Mouse (Mus musculus) limb, embryonic 14.5 days (tissue): ENCODE data around the gene Dusp6. TPM values are rescaled to one million over a fixed set of nuclear protein-coding genes. Genes with fewer than 3 reads are reported as not detected.

Source experiments
- ATAC-seq: fragments of 200-750 bp; cut with Nextera tagmentation; 2 replicates; pipeline ENCODE4 v1.8.0; 2017; ENCODE audit warnings: low read depth, moderate number of reproducible peaks, moderate TSS enrichment; ENCODE audit not compliant: low FRiP score
- DNase-seq: peaks from one replicate; pipeline ENCODE4 v3.0.0-alpha.2; 2015; ENCODE audit warnings: low spot score
- H3K27ac ChIP-seq: fragments of 300-500 bp; sonication (generic); replicated peaks from 2 replicates; pipeline ENCODE4 v1.5.1; 2014; ENCODE audit warnings: low read depth, mild to moderate bottlenecking, low read length, moderate library complexity, mixed read lengths
- H3K27me3 ChIP-seq: fragments of 300-500 bp; sonication (generic); 2 replicates; pipeline ENCODE4 v1.6.1; 2014; ENCODE audit warnings: low read length, mixed read lengths; ENCODE audit not compliant: control insufficient read depth, insufficient read depth
- H3K36me3 ChIP-seq: fragments of 300-500 bp; sonication (generic); 2 replicates; pipeline ENCODE4 v1.6.1; 2014; ENCODE audit warnings: mild to moderate bottlenecking, low read length, moderate library complexity, mixed read lengths; ENCODE audit not compliant: control insufficient read depth, insufficient read depth
- H3K4me1 ChIP-seq: fragments of 300-500 bp; sonication (generic); 2 replicates; pipeline ENCODE4 v1.6.1; 2014; ENCODE audit warnings: antibody characterized with exemption, low read length, mixed read lengths; ENCODE audit not compliant: control insufficient read depth, insufficient read depth
- H3K4me2 ChIP-seq: fragments of 300-500 bp; sonication (generic); replicated peaks from 2 replicates; pipeline ENCODE4 v1.6.1; 2014; ENCODE audit warnings: low read depth, mild to moderate bottlenecking, low read length, moderate library complexity; ENCODE audit not compliant: severe bottlenecking
- H3K4me3 ChIP-seq: fragments of 300-500 bp; sonication (generic); replicated peaks from 2 replicates; pipeline ENCODE4 v1.5.1; 2014; ENCODE audit warnings: low read length
- H3K9ac ChIP-seq: fragments of 300-500 bp; sonication (generic); 2 replicates; pipeline ENCODE4 v1.6.1; 2014; ENCODE audit warnings: mild to moderate bottlenecking, low read depth, low read length, moderate library complexity; ENCODE audit not compliant: severe bottlenecking
- H3K9me3 ChIP-seq: fragments of 300-500 bp; sonication (generic); 2 replicates; pipeline ENCODE4 v1.6.1; 2016; ENCODE audit warnings: low read length; ENCODE audit not compliant: control insufficient read depth
- POLR2A ChIP-seq: fragments of 200-500 bp; IDR thresholded peaks from 2 replicates; pipeline ENCODE4 v1.8.0; 2012; ENCODE audit warnings: inconsistent platforms, mild to moderate bottlenecking, moderate library complexity, borderline replicate concordance; ENCODE audit not compliant: insufficient read depth, insufficient read length; ENCODE audit errors: extremely low read depth
- polyA plus RNA-seq, 2 experiments: library from polyadenylated mRNA; depleted of rRNA in 1 of 2; stranded (reverse) in 1 of 2; unstranded in 1 of 2; fragments of >200 nt; fragmentation: Nextera tagmentation in 1 of 2; extraction: Ambion mirVana in 1 of 2; gene quantifications; 2 replicates each; pipeline versions ENCODE4 v1.2.1 to v1.2.3; 2012 to 2014

The Dusp6 gene
- polyA plus RNA-seq, 2 experiments, result 60.2 to 67.7 TPM

DNA sequence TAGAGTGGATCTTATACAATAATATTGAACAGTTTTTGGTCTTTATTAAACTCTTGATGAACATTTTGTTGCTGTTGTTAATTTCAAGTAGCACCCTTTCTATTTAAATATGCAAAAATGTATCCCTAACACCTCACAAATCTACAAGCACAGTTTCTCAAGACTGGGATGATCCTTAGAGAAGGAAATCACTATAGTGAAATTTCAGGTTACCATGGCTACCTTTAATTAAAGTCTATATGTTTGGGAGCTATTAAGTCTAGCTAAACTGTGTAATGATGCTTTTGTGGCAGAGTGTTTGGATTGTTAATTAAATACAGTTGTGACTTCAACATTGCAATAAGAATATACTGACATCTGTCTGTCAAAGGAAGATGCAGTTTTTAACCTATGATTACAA is 54.0 kb downstream of the Dusp6 start:
- H3K4me3 ChIP-seq, result no peak overlapping the region
- no peaks in the 10 kb centered on the region for H3K27me3 ChIP-seq
- DNase-seq, result no peak
- H3K27ac ChIP-seq, result no peak overlapping the region
- no peak overlapping the region for H3K4me2 ChIP-seq
- H3K9me3 ChIP-seq, result no peaks in the 10 kb centered on the region
- H3K9ac ChIP-seq, result no peak overlapping the region
- H3K36me3 ChIP-seq, result no peaks in the 10 kb centered on the region
- ATAC-seq, result no peak
- TF ChIP-seq POLR2A, result no peak
- no peaks in the 10 kb centered on the region for H3K4me1 ChIP-seq

Other genes with a start within 250 kb of the Dusp6 start
- 23.1 and 25.3 TPM in 2 replicates for gene Poc1b, start 156.2 kb upstream of the Dusp6 start, polyA plus RNA-seq (2012; rRNA removed)
- gene Poc1b, start 156.2 kb upstream of the Dusp6 start, polyA plus RNA-seq (2014; fragmentation: Nextera tagmentation; extraction: Ambion mirVana), result 23.4 and 27.9 TPM in 2 replicates
- gene Galnt4, start 155.1 kb upstream of the Dusp6 start, polyA plus RNA-seq (2012; rRNA removed), result 3.5 and 4.3 TPM in 2 replicates
- 13.0 and 13.8 TPM in 2 replicates for gene Galnt4, start 155.1 kb upstream of the Dusp6 start, polyA plus RNA-seq (2014; fragmentation: Nextera tagmentation; extraction: Ambion mirVana)
- not detected in 2 replicates for gene Phxr2, start 136.9 kb upstream of the Dusp6 start, polyA plus RNA-seq (2012; rRNA removed)
- not detected in 2 replicates for gene Phxr2, start 136.9 kb upstream of the Dusp6 start, polyA plus RNA-seq (2014; fragmentation: Nextera tagmentation; extraction: Ambion mirVana)